Mouse (Mus musculus): ENCODE data around the gene Rbm20.

Rbm20 gene

GRCm38 (mm10) chr19:53713364-53713763 is 36.3 kb downstream of the Rbm20 start:
- DNase-seq (ENCODE audit: extremely low spot score, low read depth, low spot score), result no peak

- DNase-seq (ENCODE audit: extremely low spot score, low read depth, low spot score), result no peak
These were observed 39.4 kb downstream of the Rbm20 start for GRCm38 (mm10) chr19:53716469-53716868.

GRCm38 (mm10) chr19:53717364-53717763 is 40.3 kb downstream of the Rbm20 start:
- no peak for DNase-seq (ENCODE audit: extremely low spot score, low read depth, low spot score)

GRCm38 (mm10) chr19:53722186-53722585 is 45.1 kb downstream of the Rbm20 start:
- no peak for DNase-seq (ENCODE audit: extremely low spot score, low read depth, low spot score)

- no peak for DNase-seq (ENCODE audit: extremely low spot score, low read depth, low spot score)
These were observed 46.9 kb downstream of the Rbm20 start for GRCm38 (mm10) chr19:53724053-53724452.

- no peak for DNase-seq (ENCODE audit: extremely low spot score, low read depth, low spot score)
These were observed 49.2 kb downstream of the Rbm20 start for GRCm38 (mm10) chr19:53726340-53726739.

- DNase-seq (ENCODE audit: extremely low spot score, low read depth, low spot score), result no peak
These were observed 49.6 kb downstream of the Rbm20 start for GRCm38 (mm10) chr19:53726755-53727154.

- no peak for DNase-seq (ENCODE audit: extremely low spot score, low read depth, low spot score)
These were observed 50.2 kb downstream of the Rbm20 start for GRCm38 (mm10) chr19:53727277-53727676.

- DNase-seq (ENCODE audit: extremely low spot score, low read depth, low spot score), result no peak
These were observed 51.0 kb downstream of the Rbm20 start for GRCm38 (mm10) chr19:53727886-53728669.

- DNase-seq (ENCODE audit: extremely low spot score, low read depth, low spot score), result no peak
These were observed 52.8 kb downstream of the Rbm20 start for GRCm38 (mm10) chr19:53729919-53730318.

- no peak for DNase-seq (ENCODE audit: extremely low spot score, low read depth, low spot score)
These were observed 54.7 kb downstream of the Rbm20 start for GRCm38 (mm10) chr19:53731761-53732201.

GRCm38 (mm10) chr19:53734845-53735244 is 57.7 kb downstream of the Rbm20 start:
- DNase-seq (ENCODE audit: extremely low spot score, low read depth, low spot score), result no peak

- peak; percentile 53 for DNase-seq (ENCODE audit: extremely low spot score, low read depth, low spot score)
These were observed 61.6 kb downstream of the Rbm20 start for GRCm38 (mm10) chr19:53738701-53739131.

GRCm38 (mm10) chr19:53739570-53740266 is 62.6 kb downstream of the Rbm20 start:
- no peak for DNase-seq (ENCODE audit: extremely low spot score, low read depth, low spot score)

- DNase-seq (ENCODE audit: extremely low spot score, low read depth, low spot score), result no peak
These were observed 63.8 kb downstream of the Rbm20 start for GRCm38 (mm10) chr19:53740750-53741380.

GRCm38 (mm10) chr19:53741902-53742301 is 64.8 kb downstream of the Rbm20 start:
- no peak for DNase-seq (ENCODE audit: extremely low spot score, low read depth, low spot score)

- no peak for DNase-seq (ENCODE audit: extremely low spot score, low read depth, low spot score)
These were observed 68.2 kb downstream of the Rbm20 start for GRCm38 (mm10) chr19:53745354-53745753.

- DNase-seq (ENCODE audit: extremely low spot score, low read depth, low spot score), result no peak
These were observed 69.0 kb downstream of the Rbm20 start for GRCm38 (mm10) chr19:53746116-53746515.

- no peak for DNase-seq (ENCODE audit: extremely low spot score, low read depth, low spot score)
These were observed 71.2 kb downstream of the Rbm20 start for GRCm38 (mm10) chr19:53748236-53748775.

- DNase-seq (ENCODE audit: extremely low spot score, low read depth, low spot score), result no peak
These were observed 72.2 kb downstream of the Rbm20 start for GRCm38 (mm10) chr19:53749326-53749725.

GRCm38 (mm10) chr19:53751420-53752185 is 74.5 kb downstream of the Rbm20 start:
- no peak for DNase-seq (ENCODE audit: extremely low spot score, low read depth, low spot score)

Data from hindlimb bud, embryonic 11.5 days (tissue).